Mouse (Mus musculus) frontal cortex, postnatal 36 days (tissue): ENCODE measurements around the gene Cs.
"Not testable (repeated sequence)": the region's sequence is repeated elsewhere in the genome, so short reads cannot be mapped to it uniquely, and the experiment has no call there.

Experiments used
- DNase-seq, 2 experiments: peaks; one replicate each; pipeline ENCODE4 v3.0.0; 2022; ENCODE audit warnings: low spot score in 2 of 2

Gene Cs

GRCm38 (mm10) chr10:128337306-128338181, at the start of gene Cs:
Gene Cs, plus strand, starts transcription at chr10:128337734.
- DNase-seq, result peak; percentile 94

- not testable (repeated sequence) for DNase-seq
These were observed 46.9 kb upstream of the Cs start for GRCm38 (mm10) chr10:128290594-128290993.

GRCm38 (mm10) chr10:128296370-128297090, 41.0 kb upstream of the Cs start:
- no peak for DNase-seq

- DNase-seq, result no peak
These were observed 40.3 kb upstream of the Cs start for GRCm38 (mm10) chr10:128297221-128297620.

- DNase-seq, result no peak
These were observed 39.9 kb upstream of the Cs start for GRCm38 (mm10) chr10:128297622-128298021.

- DNase-seq, result no peak
These were observed 39.3 kb upstream of the Cs start for GRCm38 (mm10) chr10:128298243-128298642.

- no peak for DNase-seq
These were observed 38.8 kb upstream of the Cs start, which contains the start of gene Il23a for GRCm38 (mm10) chr10:128298702-128299171. Gene Il23a, minus strand, starts transcription at chr10:128298752.

GRCm38 (mm10) chr10:128302357-128302756, 35.2 kb upstream of the Cs start:
- peak in 1 of 2 experiments; percentile 13 for DNase-seq

- no peak for DNase-seq
These were observed 34.8 kb upstream of the Cs start for GRCm38 (mm10) chr10:128302785-128303125.

- DNase-seq, result peak; percentile 100
These were observed 34.2 kb upstream of the Cs start, which contains the start of gene Pan2 for GRCm38 (mm10) chr10:128303126-128304021. Gene Pan2, plus strand, starts transcription at chr10:128303335.

GRCm38 (mm10) chr10:128309654-128310053, 27.9 kb upstream of the Cs start:
- DNase-seq, result no peak

GRCm38 (mm10) chr10:128310177-128310576, 27.4 kb upstream of the Cs start:
- DNase-seq, result no peak

GRCm38 (mm10) chr10:128310902-128311301, 26.6 kb upstream of the Cs start:
- no peak for DNase-seq

GRCm38 (mm10) chr10:128315578-128315977, 22.0 kb upstream of the Cs start:
- no peak for DNase-seq

- DNase-seq, result no peak
These were observed 15.9 kb upstream of the Cs start for GRCm38 (mm10) chr10:128321641-128322040.

- DNase-seq, result peak; percentile 86 to 89
These were observed 15.1 kb upstream of the Cs start, which contains the start of gene Cnpy2 for GRCm38 (mm10) chr10:128322141-128323108. Gene Cnpy2, plus strand, starts transcription at chr10:128322459.

- DNase-seq, result no peak
These were observed 14.0 kb upstream of the Cs start for GRCm38 (mm10) chr10:128323516-128323915.

- peak in 1 of 2 experiments; percentile 40 for DNase-seq
These were observed 10.7 kb upstream of the Cs start for GRCm38 (mm10) chr10:128326825-128327224.

GRCm38 (mm10) chr10:128327610-128328009, 9.9 kb upstream of the Cs start:
- DNase-seq, result no peak
